Mouse (Mus musculus): ENCODE data around the gene C1s1.
"Not testable (repeated sequence)": the region's sequence is repeated elsewhere in the genome, so short reads cannot be mapped to it uniquely, and the experiment has no call there.

Gene C1s1

GRCm38 (mm10) chr6:124511936-124512335, 30.2 kb downstream of the C1s1 start:
- CTCF ChIA-PET = interaction anchor here (0.6 kb wide), 2 partner anchors 250 to 338 kb away, joined by 6 to 13 read pairs; no protein-coding TSS in a partner anchor

- CTCF ChIA-PET = not testable (repeated sequence)
Observed at GRCm38 (mm10) chr6:124509192-124509591, 33.0 kb downstream of the C1s1 start.

- CTCF ChIA-PET = no interaction called here
Observed at GRCm38 (mm10) chr6:124508292-124508691, 33.9 kb downstream of the C1s1 start.

- CTCF ChIA-PET = no interaction called here
Observed at GRCm38 (mm10) chr6:124506991-124507390, 35.2 kb downstream of the C1s1 start.

- CTCF ChIA-PET = no interaction called here
Observed at GRCm38 (mm10) chr6:124505028-124505427, 37.1 kb downstream of the C1s1 start.

- CTCF ChIA-PET = no interaction called here
Observed at GRCm38 (mm10) chr6:124502021-124502420, 40.1 kb downstream of the C1s1 start.

- CTCF ChIA-PET = no interaction called here
Observed at GRCm38 (mm10) chr6:124501473-124501872, 40.7 kb downstream of the C1s1 start.

GRCm38 (mm10) chr6:124499914-124500566, 42.1 kb downstream of the C1s1 start:
- CTCF ChIA-PET = no interaction called here

GRCm38 (mm10) chr6:124496054-124496453, 46.1 kb downstream of the C1s1 start:
- CTCF ChIA-PET = no interaction called here

GRCm38 (mm10) chr6:124493886-124494285, 48.3 kb downstream of the C1s1 start:
- CTCF ChIA-PET = no interaction called here

- CTCF ChIA-PET = no interaction called here
Observed at GRCm38 (mm10) chr6:124492842-124493561, 49.2 kb downstream of the C1s1 start, which contains the start of gene C1rl. Gene C1rl, plus strand, starts transcription at chr6:124493113.

- CTCF ChIA-PET = interaction anchor here (0.7 kb wide), 1 partner anchor 19 kb away, joined by 3 read pairs; no protein-coding TSS in a partner anchor
Observed at GRCm38 (mm10) chr6:124491427-124491826, 50.7 kb downstream of the C1s1 start.

- CTCF ChIA-PET = no interaction called here
Observed at GRCm38 (mm10) chr6:124488952-124489351, 53.2 kb downstream of the C1s1 start.

GRCm38 (mm10) chr6:124487509-124487908, 54.6 kb downstream of the C1s1 start:
- CTCF ChIA-PET = no interaction called here

GRCm38 (mm10) chr6:124485414-124486144, 56.6 kb downstream of the C1s1 start:
- CTCF ChIA-PET = no interaction called here

- CTCF ChIA-PET = no interaction called here
Observed at GRCm38 (mm10) chr6:124484851-124485250, 57.3 kb downstream of the C1s1 start.

GRCm38 (mm10) chr6:124483831-124484230, 58.3 kb downstream of the C1s1 start:
- CTCF ChIA-PET = not testable (repeated sequence)

- CTCF ChIA-PET = interaction anchor here (0.7 kb wide), 1 partner anchor 16 kb away, joined by 3 read pairs; no protein-coding TSS in a partner anchor
Observed at GRCm38 (mm10) chr6:124481571-124481970, 60.6 kb downstream of the C1s1 start.
